Mouse (Mus musculus): ENCODE measurements around the gene Fosl2. TPM values are rescaled to one million over a fixed set of nuclear protein-coding genes. Genes with fewer than 3 reads are reported as not detected.
A peak's percentile ranks its signal among the peaks of the same experiment; 100 is the strongest.

Fosl2 gene
- 470 and 512 TPM in 2 replicates for total RNA-seq (2021)
- long read RNA-seq, full-length matches to known transcripts = 3 of 86 reads
- long read RNA-seq, partial matches to known transcripts = 0 of 86 reads
- long read RNA-seq, other reads (novel, unspliced or antisense) = 83 of 86 reads

DNA sequence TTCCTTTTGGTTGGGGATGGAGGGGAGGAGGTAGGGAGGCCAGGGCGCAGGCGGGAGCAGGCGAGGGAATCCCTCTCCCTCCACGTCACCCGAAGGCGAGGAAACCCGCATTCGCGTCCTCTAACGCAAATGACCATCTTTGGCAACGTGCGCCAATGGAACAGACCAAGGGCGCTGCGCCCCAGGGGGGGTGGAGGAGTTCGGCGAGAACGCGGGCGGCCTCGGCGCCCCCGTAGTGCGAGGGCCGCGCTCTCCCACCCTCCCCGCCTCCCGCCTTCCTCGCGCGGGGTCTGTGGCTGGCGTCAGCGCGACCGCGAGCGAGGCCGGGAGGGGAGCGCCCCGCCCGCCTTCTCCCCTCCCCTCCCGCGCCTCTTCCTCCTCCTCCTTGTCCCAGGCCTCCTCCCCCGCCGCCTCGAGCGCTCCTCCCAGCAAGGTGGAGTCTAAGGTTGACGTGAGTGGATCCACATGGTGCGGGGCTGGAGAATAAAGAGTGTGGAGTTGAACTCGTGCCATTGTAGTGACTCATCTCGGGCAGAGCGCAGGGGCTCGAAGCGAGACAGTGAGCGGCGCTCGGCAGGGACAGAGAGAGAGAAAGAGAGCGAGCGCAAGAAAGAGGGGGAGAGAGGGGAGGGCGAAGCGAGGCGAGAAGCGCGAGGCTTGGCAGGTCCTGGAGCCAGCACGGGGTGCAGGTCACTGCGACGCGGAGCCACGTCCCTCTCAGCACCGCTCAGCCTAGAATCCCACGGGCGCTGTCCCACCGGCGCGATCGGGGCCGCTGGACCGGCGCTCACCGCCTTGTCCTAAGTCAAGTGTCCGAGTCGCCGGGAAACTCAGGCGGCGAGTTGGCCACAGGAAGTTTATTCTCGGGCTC lies at the start of gene Fosl2:
Fosl2 (plus strand) TSS at position 466 of the 871 bp plus-strand sequence.
- peak; percentile 94 for DNase-seq

DNA sequence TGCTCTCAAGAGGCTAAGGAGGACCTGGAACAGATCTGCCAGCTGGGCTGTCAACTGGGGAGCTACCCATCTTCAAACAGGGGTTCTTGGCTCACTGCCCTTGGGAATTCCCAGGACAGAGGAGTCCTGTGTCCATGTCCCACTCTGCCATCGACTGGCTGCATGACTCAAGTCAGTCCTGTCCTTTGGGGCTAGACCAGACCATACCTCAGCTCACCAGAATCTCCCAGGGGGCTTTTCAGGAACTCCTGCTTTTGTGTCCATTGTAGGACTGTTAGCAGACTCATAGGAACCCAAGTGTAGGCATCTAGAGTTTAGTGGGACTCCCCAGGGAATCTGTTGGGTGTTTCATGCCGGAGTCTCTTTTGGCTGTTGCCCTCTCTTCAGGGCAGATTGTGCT lies 49.6 kb upstream of the Fosl2 start:
- no peak for DNase-seq

DNA sequence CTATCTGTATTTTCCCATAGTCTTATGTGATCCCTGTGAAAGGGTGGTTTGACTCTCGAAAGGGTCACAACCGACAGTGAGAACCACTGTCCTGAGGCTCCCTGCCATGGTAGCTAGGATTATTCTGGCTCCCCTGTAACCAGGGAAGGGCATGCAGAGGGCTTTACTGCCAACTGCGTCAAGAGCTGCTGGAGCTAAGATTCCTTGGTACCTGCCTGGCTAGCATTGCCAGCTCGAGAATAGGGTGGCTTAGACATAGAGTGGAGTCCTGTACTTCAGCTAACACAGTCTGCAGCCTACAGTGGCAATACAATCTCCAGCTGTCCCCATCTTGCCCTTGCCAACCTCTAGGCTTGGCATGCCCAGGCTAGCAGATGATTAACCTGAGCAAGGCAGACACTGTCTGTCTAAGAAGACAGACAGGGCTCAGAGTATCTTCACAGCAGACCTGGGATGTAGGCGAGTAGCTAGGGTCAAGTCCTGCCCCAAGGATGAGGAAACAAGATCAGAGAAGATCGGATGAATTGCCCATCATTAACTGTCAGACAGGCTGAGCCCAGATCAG lies 49.0 kb upstream of the Fosl2 start:
- no peak for DNase-seq

DNA sequence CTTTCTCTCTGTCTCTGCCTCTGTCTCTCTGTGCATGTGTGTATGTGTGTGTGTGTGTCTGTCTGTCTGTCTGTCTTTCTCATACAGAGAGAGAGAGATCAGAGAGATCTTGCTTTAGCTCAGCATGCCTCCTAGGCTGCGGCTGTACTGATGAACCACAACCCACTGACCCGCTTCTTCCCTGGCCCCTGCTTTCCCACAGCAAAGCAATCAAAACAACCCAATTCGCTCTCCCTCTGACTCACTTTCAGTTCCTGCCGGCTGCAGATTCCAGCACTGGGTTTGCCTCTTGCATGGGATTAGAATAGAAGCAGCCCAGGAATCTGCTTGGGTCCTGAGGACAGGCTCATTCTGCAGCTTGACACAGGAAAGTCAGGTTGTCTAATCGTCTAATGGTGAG lies 46.1 kb upstream of the Fosl2 start:
- DNase-seq = no peak

DNA sequence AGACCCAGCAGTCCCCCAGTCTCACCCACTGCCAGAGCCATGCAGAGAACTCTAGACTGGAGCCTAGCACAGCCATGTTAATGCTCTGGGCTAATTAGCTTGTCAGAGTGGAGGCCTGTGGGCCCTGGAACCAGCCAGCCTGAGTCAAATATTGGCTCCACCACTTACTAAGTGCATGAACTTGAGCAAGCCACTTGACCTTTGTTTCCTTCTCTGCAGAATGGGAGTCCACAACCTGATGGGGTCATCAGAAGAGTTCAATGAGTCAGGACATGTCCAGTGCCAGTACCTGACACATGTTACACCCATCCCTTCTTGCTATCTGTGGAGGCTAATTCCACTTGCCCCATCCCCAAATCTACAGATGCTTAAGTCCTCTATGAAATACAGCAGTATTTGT lies 43.3 kb upstream of the Fosl2 start:
- DNase-seq = no peak

DNA sequence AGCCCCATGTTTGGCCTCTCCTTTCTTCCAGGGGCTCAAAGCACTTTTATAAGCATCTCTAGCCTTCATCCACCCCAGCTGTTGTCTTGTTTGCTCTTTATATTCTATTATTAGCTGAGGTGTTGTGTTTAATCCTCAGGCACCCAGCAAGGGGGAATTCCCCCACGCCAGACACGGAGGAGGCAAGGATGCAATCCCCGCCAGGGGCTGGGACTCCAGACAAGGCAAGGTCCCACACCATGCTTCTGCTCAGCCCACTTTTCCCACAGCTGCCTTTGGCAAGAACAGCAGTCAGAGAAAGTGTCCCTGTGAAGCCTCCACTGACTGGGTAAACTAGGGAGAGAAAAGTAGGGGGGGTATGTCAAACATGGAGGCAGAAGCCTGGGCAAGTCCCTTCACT lies 36.9 kb upstream of the Fosl2 start:
- no peak for DNase-seq

DNA sequence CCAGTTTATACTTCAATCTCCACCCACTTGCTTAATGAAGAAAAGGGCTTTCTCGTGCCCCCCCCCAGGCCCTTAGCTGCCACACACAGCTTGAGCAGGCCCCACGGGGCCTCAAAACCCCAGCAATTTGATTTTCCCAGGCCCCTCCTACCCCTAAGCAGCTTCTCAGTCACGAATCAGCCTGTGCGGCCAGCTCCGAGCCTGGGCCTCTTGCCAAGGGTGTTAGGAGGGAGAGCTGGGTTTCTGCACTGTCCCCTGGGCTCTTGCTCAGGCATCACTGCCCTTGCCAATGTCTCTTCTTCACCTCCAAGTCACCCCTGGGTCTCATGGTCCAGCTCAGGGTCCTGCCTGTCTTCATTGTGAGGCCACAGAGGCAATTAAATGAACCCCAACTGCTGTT lies 33.1 kb upstream of the Fosl2 start:
- peak; percentile 79 for DNase-seq

DNA sequence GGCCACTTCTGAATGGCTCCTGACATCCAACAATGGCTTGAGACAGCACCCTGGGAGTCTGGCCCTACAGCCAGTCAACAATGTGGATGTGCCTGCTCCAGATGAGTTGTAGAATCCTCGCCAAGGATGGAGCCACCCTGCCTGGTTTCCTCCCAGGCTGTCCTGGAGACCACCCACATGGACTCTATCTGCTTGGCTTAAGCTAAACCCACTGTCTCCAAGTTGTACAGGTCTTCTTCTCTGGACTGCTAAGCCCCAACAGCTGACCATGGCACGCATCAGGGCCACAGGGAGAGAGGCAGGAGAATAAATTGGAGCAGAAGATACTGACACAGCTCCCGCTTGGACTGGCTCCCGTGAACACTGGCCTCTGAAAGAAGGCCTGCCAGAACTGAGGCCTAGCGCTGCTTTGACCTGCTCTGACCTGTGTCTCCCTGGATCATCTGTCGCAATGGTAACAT lies 32.6 kb upstream of the Fosl2 start:
- DNase-seq = peak; percentile 19

DNA sequence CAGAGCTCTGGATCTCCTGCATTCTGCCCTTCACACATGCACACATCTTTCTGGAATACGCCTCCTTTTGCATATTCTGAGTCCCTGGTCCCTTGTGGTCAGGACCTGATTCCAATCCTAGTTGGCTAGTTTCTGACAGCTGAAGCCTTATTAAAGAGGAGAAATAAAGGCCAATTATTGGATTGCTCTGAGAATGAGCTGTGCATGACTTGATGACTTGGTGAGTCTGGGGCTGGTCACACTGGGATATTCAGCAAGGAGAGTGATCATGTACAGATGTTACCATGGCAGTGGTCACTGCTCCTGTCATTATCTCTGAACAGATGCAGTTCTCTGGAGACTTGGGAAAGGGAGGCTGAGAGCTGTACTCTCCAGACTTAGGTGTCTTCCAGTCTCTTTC lies 32.1 kb upstream of the Fosl2 start:
- no peak for DNase-seq

DNA sequence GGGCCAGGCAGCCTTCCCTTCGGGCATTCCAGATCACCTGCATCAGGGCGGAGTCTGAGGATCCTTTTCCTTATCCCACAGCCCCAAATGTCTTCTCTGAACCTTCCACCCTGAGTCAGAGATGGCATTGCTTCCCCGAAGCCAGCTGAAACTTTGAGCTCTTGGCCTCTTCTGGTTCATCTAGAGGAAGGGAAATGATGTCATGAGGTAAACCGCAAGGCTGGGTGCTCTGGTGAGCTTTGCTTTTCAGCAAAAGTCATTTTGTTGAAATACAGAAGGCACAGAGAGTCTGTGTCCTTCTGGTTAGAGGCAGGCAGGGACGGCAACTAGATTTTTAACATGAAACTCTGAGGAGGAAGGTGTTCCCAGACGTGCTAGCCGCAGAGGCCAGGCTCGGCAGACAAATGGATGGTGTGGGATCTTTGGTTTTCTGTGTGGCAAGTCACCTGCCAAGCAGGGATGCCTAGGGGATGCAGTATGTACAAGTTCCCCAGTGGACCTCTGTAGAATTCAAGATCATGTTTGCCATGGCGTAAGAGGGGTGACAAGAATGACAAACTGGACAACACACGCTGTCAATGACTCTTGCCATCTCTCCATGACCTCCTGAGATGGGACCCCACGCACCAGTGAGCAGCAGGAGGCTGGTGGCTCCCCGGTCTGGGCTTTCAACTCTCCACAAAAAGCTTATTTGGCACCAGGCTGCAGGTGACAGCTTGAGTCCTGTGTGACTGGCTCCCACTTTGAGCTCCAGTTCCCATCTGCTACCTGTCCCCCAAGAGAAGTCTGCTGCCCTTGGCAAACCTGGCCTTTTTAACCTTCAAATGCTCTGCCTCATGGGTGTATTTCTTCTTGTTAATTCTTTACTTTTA lies 31.2 kb upstream of the Fosl2 start:
- no peak for DNase-seq

DNA sequence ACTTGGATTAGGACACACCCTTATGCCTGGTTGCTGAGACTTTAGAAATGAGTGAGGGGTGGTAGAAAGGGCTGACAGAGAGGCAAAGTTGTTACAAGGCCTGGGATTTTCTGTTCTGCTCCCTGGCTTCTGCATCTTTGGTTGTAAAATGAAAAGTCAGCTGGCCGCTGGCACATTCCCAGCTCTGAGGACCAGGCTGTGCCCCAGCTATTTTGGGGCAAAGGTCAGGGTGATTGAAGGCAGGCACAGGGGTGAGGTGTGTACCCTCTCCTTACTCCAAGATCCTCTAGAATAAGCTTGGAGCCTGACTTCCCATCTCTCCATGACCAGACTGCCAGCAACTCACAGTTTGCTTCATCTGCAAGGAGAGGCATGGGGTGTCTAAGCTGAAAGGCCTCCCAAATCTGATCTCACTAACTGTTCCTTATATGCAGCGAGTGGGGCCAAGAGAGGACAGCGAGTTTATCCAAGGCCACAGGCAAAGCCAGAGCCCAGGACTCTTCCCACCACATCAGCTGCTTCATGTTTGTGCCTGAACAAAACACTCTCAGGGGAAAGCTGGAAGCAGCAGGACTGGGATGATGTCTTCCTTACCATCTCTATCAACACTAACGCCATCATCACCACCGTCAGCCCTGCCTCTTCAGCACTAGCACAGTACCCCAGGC lies 29.0 kb upstream of the Fosl2 start:
- DNase-seq = no peak

DNA sequence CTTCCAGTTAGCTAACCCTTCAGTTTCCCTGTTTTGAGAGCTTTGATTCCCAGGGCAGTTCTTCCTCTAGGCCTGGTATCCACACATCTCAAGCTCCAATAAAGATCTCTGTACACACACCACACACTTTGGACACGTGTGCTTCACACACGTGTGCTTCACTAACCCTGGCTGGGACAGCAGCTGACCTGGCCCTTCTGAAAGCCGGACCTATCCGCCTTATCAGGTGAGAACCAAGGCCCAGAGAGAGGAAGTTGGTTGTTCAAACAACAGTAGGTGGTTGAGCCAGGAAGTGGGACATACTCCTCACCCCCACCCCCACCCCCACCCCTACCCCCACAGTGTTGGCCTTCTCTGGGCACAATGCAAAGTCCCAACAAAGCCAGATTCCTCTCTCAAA lies 24.9 kb upstream of the Fosl2 start:
- no peak for DNase-seq

DNA sequence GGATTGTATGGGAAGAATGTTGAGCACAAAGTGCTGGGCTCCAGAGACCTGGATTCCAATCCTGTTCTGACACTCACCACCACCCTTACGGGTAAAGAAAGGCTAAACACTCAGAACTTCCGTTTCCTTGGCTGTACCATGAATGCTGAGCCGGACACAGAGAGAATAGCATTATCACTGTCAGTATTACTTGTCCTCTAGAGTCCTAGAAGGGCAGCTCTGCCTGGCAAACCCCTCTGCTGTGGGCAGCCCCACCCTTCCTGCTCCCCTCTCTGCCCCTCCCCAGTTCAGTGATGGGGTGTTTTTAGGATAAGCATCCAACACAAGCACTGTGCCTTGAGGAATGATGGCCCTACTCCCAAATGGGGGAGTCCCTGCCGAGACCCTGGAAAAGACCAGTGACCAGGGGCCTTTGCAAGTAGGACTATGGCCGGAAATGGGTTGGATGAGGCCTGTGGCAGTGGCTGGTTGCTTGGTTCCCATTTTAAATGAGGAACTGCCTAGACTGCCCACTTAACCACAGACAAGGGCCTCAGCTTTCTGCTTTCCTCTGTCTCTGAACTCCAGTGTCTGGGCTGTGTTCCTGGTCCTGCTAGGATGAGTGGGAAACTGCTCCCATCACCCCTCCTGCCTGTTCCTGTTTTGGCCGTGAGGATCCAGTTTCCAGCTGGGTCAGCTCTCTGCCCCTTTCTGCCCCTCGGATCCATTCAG lies 23.2 kb upstream of the Fosl2 start:
- DNase-seq = no peak

DNA sequence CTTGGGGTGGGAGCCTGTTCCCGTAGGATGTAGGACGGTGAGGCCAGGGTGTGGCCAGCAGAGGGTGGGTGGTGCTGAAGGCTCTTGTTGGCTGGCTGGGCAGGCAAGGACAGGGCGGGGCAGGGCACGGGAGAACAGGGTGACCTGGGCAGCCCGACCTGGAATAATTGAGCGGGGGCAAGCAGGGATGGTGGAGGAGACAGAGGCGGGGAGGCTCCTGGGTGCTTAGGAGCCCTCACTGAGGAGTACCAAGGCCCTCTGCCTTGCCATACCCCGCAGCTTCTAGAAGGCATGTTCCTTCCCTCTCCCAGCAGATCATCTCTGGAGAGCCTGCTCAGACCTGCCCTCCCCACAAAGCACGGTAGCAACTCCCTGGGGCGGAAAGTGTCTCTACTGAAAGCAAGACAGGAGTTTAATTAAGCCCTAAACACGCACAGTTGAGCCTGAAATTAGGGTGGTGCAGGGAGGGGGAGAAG lies 14.7 kb upstream of the Fosl2 start:
- no peak for DNase-seq

DNA sequence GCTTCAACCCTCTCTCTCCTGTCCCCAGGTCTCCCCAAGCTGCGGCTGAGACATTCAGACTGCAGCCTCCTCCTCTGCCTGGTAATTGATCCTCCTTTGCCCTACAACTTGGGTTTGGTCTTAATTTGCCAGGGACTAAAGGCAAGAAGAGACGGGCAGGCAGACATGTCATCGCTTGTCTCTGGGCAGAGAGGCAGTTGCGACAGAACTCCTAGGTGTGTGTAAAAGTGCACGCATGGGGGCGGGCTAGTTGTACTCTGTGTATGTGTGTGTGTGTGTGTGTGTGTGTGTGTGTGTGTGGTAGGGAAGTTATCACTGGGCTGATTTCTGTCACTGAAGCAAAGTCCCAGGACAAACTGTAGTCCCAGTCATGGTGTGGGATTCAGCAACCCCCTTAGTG lies 13.7 kb upstream of the Fosl2 start:
- no peak for DNase-seq

DNA sequence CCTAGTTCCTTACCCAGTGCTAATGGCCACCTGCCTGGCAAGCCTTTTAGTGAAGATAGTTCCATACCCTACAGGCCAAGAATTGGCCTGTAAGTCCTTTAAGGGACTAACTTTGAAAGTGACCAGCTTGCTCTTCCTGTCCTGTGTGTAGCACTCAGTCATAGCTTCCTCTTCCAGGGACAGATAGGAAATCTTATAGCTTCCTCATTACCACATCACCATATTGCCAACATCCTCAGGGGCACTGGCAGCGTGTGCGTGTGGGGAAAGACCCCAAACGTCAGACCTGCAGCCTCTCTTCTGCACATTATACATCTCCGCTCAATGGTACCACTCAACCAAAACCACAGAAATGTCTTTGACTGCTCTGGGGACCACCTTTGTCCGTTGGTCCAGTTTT lies 13.2 kb upstream of the Fosl2 start:
- DNase-seq = no peak

DNA sequence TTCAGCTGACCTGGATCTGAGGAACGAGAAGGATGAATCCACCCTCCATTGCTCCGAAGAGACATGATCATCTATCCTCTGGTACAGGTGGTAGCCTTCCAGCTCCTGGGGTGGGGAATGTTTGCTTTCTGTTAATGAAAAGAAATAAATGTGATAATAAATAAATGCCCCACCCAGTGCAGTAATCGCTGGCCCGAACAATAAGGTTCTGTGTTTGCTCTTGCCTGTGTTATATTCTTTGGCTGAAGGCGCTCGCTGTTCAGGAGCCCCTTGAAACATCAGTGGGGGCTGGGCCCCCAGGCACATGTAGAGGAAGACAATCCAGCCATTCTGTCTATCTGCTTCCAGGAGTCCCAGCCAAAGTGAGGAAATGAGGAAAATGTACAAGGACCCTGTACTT lies 10.6 kb upstream of the Fosl2 start:
- no peak for DNase-seq

DNA sequence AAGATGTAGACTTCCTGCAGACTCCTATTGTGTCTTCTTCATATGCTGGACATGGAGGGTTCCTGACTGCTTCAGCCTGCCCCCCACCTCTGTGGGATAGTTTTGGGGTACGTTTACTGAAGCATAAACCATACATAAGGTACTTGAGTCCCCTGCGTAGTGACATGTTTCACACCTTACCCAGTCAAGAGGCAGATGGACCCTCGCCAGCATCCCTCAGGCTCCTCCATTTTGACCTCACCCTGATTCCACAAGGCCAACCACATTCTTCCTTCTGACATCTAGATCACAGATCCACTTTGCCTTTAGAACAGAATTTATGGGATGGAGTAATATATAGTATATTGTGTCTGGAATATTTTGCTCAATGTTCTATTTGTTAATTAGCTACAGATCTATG lies 8.4 kb upstream of the Fosl2 start:
- no peak for DNase-seq

DNA sequence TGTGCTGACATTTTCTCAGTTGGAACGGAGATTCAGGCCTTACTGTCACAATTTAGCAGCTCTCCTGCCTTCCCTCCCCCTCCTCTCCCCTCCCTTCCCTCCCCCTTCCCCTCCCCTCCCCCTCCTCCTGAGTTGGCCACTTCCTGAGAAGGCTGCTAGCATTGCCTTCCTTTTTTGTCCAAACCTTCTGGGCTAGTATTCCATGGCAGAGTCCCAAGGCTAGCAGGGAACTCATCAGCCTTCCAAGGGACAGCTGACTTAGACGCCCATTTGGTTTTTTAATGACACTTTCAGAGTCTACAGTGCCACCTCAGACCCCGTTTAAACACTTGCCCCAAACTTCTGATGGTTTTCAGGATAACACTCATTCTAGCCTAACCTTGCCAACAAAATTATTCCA lies 7.7 kb upstream of the Fosl2 start:
- no peak for DNase-seq

DNA sequence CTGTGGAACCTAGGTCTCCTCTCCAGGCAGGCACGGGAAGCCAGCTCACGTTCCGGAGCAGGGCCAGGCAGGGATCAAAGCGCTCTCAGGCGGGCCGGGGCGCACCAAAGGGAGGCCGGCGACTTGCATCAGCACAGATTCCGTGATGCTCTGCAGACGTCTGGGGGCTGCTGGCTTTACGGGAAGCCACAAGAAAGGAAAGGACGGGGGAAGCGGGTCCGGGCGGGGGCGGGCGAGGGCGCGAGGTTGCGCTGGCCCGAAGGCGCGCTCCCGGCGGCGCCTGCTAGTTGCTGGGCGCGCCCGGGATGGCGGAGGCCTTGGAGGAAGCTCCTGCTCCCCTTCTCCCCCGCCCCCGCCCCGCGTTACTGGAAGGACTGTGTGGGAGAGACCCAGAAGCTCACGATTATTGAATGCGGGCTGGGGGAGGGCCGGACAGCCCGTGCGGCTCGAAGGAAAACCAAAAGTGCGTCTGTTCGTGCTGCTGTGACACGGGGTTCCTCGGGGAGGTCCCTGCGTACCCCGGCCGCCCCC lies 2.6 kb upstream of the Fosl2 start:
- peak; percentile 75 for DNase-seq

DNA sequence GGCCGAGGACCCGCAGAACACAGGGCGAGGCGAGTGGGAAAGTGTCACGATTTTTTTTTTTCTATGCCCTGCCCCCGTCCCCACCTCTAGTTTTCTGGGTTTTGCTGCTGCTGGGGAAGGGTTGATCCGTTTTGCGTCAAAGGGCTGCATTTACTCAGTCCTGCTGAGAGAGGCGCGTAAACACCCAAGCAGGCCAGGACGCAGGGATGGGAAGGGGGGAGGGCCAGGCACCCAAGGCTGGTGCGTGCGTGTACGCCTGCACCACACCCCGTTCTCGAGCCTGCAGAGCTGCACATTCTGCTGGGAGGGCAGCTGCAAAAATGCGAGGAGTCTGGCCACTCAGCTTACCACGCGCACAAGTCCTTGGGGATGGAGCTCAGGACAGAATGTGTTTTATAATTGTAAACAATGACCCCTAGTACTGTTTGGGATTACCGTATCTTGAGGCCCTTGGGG lies 2.0 kb upstream of the Fosl2 start:
- DNase-seq = peak; percentile 83
